Mouse (Mus musculus): Measurements from ENCODE around the gene Zfp969. TPM values are rescaled to one million over a fixed set of nuclear protein-coding genes. Genes with fewer than 3 reads are reported as not detected.
"Not testable (repeated sequence)": the region's sequence is repeated elsewhere in the genome, so short reads cannot be mapped to it uniquely, and the experiment has no call there.

Gene Zfp969
- not detected for total RNA-seq (2021)
- long read RNA-seq, experiment 1, partial matches to known transcripts: 0 of 1 reads
- long read RNA-seq, experiment 1, other reads (novel, unspliced or antisense): 0 of 1 reads
- long read RNA-seq, experiment 2: 0 reads

DNA sequence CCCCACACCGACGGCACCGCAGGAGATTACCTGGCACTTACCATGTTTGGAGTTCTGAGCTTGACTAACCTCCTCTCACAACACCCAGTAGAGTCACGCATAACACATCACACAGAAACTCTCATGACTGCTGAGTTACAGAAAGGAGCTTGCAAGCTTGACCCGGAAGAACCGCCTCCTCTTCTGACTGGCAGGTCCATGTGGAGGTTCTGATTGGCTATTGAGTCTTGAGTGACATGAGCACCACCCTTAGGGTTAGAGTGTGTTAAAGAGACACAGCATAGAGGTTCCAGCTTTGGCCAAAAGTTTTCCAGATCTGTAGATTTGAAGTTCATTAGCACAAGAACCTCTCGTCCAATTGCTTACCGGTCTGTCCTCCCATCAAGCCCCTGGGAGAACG, at the start of gene Zfp969:
Gene Zfp969, minus strand, starts transcription at position 101 of the 400 bp plus-strand sequence.
- intact Hi-C loops (cut with DNase I); DNase-seq: not testable (repeated sequence)

DNA sequence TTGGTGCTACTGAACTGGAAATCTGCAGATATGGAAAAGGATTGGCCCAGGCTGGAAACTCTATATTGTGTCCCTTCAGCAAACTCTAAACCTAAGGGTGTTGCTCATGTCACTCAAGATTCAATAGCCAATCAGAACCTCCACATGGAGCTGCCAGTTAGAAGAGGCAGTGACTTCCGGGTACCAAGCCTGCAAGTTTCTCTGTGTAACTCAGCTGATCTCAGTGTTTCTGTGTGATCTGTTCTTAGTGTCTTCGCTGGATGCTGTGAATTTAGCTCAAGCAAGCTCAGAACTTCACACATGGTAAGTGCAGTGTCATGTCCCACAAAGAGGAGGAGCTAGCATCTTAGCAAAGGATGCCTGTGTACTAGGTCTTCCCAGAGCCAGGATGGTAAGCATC, 37.8 kb upstream of the Zfp969 start, which contains the start of gene Gm2007:
Gene Gm2007, plus strand, starts transcription at position 301 of the 400 bp plus-strand sequence.
- intact Hi-C loops (cut with DNase I); DNase-seq: not testable (repeated sequence)

DNA sequence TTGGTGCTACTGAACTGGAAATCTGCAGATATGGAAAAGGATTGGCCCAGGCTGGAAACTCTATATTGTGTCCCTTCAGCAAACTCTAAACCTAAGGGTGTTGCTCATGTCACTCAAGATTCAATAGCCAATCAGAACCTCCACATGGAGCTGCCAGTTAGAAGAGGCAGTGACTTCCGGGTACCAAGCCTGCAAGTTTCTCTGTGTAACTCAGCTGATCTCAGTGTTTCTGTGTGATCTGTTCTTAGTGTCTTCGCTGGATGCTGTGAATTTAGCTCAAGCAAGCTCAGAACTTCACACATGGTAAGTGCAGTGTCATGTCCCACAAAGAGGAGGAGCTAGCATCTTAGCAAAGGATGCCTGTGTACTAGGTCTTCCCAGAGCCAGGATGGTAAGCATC, 59.8 kb downstream of the Zfp969 start, which contains the start of gene Gm11007:
Gene Gm11007, plus strand, starts transcription at position 301 of the 400 bp plus-strand sequence.
- DNase-seq; intact Hi-C loops (cut with DNase I): not testable (repeated sequence)

Other genes starting within 250 kb of the Zfp969 start
- gene Zfp965, start 233.7 kb downstream of the Zfp969 start, total RNA-seq (2021): 1 to 10 TPM; 4.9 TPM
- not detected for gene Gm11007, start 59.7 kb downstream of the Zfp969 start, total RNA-seq (2021)
- gene Gm2007, start 37.9 kb upstream of the Zfp969 start, total RNA-seq (2021): not detected
- gene Gm14288, start 97.4 kb upstream of the Zfp969 start, total RNA-seq (2021): 10 to 100 TPM; 14.7 to 14.8 TPM
- 10 to 100 TPM; 15.6 to 15.9 TPM for gene Gm6710, start 165.6 kb upstream of the Zfp969 start, total RNA-seq (2021)
- gene Zfp966, start 227.5 kb upstream of the Zfp969 start, total RNA-seq (2021): 10 to 100 TPM; 10.2 to 11.2 TPM